Mouse (Mus musculus): ENCODE measurements at regions not wholly inside any gene's neighbourhood (a gene's known extent, or its start where the extent isn't known, plus 50 kb on each side); places are given as distances from the start of the nearest gene placed in this dataset.

DNA sequence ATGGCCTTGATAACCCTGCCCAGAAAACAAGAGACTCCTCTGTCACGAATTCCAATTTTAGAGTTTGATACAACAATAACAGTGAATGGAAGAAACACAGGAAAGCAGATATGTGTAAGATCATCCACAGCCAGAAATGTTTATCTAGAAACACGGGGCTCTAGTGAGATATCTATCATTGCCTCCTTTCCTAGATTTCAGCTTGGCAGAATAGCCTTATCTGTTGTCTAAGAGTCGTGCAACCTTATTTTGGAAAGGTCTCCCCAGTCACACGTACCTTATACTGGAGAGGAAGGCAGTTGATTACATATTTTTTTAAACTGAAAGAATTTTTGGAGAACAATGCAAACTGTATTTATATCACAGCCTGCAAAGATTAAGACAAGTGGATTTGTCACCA lies 61.6 kb downstream of the Gm10295 start:
- no peak for DNase-seq (ENCODE audit: low spot score in 2 of 2)

DNA sequence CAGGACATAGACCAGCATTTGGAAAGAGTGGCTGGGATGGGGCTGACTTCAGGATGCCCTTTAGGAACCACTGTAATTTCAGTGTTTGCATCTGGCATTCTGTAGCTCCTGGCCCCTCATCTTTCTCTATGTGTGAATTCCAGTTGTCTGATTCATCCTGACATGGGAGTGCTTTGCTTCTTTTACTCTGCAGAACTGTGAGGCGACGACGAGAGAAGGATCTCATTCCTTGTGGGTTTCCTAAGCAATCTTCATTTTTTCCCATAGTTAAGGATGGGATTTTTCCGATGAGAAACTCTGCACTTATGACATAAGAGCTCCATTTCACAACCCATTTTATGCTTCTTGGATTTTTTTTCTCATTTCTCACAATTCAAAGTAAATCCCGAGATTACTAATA lies 62.0 kb downstream of the Gm10295 start:
- DNase-seq (ENCODE audit: low spot score in 2 of 2): no peak

DNA sequence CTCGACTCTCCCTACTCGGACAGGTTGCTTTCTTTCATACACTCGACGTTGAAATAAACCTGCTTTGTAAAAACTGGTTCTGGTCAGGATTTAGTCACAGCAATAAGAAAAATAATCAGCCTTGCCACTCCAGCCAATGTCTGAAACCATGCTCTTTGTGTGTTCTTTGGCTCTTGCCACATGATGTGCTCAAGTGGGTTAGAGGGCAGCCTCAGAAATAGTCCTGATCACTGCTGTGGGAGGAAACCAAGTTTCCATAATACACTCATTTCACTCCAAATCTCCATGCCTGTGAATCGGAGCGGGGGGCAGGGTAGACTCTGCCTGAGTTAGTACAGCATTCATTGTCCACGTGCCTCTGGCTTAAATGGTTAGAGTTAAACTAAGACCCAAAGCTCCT lies 63.8 kb downstream of the Gm10295 start:
- DNase-seq (ENCODE audit: low spot score in 2 of 2): no peak

DNA sequence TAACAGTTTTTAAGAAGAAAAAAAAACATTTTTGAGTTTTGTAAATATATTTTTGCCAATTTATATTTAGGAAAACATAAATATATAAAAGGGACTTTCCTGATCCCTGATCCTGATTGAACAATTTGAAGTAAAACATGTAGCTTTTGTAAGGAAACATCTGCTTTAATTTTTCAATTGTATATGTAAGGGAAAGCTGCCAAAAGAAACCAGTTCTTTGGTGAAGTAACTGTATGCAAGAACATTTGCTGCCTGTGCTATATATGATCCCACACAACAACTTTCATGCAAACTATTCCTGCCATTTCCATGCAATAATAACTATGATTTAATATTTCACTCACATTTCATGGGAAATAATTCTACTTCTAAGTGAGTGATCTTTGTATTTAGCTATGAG lies 67.0 kb downstream of the Gm10295 start:
- DNase-seq (ENCODE audit: low spot score in 2 of 2): no peak

DNA sequence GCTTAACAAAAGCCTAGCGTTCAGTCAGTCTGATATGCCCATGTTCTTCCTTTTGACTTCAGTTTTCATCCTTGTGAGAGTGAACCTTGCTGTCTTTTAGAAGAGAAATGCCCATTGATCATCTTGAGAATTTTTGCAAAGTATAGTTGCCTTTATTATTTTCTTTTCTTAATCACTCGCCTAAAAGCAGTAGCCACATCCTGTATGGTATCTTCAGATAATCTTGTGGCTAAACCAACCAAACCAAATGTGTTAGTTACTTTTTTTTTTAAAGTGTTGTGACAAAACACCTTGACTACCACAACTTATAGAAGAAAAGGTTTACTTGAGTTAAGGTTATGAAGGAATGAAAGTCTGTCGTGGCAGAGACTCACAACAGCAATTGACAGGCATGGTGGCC lies 67.9 kb downstream of the Gm10295 start:
- DNase-seq (ENCODE audit: low spot score in 2 of 2): no peak

DNA sequence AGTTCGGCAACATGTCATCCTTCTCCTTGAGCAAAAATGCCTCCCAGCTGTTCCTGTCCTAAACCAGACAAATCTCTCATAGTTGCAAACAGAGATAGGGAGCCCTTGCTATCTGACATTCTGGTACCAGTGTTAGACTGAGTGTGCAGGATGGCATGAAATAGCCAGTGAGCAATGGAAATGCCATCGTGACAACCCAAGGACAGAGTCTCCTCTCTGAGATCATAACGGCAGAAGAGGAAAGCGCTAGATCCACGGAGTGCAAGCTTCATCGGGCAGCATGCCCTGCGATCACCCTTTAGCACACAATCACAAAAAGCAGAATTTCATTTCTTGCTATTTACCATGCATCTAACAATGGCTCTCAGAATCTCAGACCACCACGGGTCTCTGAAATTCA lies 85.2 kb downstream of the Gm10295 start:
- no peak for DNase-seq (ENCODE audit: low spot score in 2 of 2)

DNA sequence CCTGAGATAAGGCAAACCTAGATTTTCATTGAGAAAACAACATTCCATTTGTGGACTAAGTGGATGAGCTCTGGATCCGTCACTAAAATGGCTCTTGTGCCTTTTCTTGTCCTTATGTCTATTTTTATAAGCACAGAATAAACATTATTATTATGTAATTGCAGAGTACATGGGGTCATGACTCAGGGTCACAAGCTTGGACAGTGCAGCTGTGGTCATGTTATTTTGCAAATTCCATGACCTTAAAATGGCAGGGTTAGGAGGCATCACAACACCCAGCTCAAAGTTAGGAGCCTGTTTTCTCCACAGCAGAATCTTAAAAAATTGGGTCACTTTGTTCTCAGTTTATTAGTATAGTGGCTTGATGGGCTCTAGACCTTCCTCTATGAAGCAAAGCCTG lies 87.2 kb downstream of the Gm10295 start:
- no peak for DNase-seq (ENCODE audit: low spot score in 2 of 2)

DNA sequence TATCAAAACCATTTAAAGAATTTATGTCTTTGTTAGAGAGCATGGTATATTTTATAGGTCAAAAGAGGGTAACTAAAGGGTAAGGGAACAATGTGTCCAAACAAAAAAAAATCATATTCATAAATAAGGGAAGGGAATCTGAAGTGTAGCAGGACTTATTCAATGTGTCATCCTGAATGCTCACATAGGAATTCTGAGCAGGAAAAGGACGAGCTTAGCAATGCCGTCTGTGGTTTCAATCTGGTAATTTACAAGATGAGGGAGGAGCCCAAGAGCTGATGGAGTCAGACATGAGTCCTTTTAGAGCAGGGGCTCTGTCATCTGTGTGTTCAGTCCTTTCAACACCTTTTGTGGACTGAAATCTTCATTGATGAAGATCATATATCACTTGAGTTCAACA lies 101.6 kb downstream of the Gm10295 start:
- DNase-seq (ENCODE audit: low spot score in 2 of 2): no peak

DNA sequence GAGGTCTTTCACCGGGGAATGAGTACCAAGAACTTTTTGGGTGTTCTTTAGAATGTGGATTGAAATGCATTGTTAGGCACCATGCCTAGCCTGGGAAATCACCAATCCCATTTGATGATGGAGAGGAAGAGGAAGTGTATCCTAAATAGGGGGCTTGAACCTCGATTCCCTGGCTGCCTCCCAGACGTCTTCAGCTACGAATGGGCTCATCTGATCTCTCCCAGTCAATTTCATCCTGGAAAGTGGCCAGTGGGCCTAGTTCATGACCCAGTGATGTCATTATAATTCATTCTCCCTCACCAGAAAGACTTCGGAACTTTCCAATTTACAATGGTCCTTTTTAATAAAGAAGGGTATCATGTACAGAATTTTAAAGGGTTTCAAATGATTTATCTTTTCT lies 102.1 kb downstream of the Gm10295 start:
- DNase-seq (ENCODE audit: low spot score in 2 of 2): no peak

DNA sequence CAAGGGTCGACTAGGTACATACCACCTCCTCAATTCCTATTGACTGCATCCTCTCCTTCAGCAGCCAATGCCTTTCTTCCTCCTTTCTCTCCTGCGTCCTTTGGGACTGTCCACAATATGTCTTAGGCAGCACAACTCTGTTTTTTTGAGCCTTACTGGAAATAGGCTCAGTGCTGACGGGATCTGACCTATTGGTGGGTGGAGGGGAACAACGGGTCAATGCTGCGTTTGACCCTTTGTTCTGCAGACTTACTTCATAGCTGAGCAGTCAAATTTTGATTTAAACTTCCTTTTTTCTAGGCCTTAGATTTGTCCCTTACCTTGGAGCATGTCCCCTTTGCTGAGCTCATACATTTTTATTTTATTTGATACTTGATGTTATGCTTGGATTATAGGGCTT lies 103.4 kb downstream of the Gm10295 start:
- DNase-seq (ENCODE audit: low spot score in 2 of 2): no peak

DNA sequence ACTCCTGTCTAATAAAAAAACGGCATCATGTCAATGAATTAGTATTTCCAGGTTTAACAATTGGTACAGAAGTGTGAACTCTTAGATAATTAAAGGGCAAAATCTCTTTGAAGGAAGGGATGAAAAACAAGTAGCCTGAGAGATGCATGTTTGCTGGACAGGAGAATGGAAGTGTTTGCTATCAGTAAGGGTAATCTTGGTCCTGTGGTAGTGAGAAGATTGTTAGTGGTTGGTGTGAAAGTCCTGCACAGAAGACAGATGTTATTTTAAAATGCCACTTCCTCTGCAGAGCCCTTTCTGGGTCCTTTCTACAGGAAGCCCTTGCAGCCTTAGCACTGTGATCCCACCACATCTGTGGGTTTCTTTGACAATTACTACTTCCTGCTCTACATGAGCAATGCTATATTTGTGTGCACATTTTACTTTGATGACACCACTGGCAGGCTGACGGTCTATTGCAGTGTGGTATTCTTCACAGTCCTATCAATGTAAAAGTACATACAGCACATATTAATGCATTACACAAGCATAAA lies 108.8 kb downstream of the Gm10295 start:
- no peak for DNase-seq (ENCODE audit: low spot score in 2 of 2)

DNA sequence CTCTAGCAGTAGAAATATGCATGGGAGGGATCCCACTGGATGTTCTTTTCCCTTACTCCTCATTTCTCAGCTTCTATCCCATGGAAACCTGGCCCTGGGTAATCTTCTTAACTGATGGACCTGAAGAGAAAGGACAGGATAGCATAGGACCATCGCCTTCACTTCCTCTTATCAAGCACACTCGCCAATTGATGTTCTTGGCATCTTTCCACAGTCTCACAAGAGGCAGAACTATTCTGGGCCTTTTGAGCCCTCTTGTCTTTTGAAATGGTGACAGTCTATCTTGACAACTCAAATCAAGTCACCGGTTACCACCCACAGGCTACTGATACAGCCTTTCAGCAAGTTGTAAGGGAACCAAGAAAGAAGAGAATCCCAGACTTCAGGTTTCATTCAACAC lies 112.1 kb downstream of the Gm10295 start:
- no peak for DNase-seq (ENCODE audit: low spot score in 2 of 2)

DNA sequence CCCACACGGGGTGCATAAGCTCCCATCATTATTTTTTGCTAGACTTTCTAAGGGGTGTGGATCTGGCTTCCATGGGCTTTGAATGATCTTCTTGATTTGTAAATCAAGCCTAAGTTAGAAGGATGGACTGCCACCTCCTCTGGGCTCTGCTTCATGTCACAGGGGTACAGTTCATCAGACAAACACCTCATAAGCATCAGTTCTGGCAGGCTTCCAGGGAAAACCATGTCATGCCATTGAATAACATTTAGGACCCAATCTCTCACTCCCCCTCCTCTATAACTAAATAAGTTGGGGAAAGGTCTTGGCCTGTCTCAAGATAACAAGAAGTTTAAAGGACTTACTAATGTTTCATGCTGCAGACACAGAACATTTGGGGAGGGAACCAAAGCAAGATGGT lies 115.0 kb downstream of the Gm10295 start:
- DNase-seq (ENCODE audit: low spot score in 2 of 2): no peak

DNA sequence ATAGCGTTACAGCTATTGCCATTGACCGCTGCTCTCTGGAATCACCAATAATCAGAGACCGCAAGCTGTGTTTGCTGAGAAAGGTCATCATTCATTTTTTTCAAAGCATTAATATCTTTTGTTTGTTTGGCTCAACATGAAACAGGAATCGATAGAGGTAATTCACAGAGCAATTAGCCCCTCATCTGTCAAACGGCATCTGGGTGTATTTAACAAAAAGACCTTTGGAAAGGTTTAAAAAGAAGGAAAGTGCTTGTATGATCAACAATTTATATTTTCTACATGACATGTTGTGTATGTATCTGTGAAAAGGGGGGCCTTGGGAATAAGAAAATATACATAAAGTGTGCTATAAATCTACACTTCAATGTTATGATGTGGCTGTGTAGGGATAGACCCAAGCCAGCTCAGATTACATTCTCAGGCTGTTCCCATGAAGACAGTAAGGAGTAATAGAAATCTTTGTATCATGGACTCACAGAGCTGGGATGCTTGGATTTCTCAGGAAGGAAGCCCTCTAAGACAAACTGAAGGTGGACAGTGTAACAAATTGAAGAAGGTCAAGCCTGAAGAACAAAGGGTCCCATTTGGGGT lies 117.0 kb downstream of the Gm10295 start:
- no peak for DNase-seq (ENCODE audit: low spot score in 2 of 2)

DNA sequence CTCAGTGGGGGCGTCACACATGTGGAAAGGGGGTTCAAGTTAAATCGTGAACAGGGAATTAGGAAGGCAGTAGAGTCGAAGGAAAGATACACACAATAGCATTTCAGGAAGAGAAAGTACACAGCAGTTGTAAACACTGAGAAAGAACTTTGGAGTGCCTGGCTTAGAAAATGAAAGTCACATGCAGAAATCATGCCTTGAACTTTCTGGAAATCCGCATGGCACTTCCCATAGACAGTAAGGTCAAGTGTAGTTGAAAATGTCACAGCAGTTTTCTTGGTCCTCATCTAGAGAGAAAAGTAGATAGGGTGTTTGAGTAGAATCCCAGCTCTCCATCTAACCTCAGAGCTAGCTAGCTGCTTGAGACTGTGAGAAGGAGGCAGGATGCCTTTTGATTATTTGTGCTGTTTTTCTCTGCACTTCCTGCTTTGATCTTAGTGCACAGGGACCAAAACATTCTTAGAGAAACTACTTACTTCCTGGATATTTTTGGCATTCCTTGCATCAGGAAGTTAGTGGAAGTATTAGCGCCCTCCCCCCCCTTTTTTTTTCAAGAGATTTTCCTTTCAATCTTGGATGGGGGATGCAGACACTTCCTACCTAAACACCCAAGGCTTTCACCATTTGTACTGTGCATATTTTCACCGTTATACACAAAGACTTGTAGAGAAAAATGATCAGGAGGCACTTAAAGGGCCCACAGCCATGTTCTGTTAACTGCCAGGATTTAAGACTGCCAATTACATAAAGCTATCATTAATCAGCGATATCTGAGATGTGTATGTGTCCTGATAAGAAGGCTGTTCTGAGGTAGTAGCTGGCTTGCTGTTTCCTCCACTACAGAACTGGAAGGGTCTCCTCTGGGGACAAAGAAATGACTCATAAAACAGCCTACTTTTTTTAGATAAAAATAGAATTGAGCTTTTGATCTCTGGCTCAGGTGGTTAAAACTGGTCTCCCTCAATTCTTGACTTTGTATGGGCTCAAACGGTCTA lies 118.2 kb downstream of the Gm10295 start:
- DNase-seq (ENCODE audit: low spot score in 2 of 2): no peak

DNA sequence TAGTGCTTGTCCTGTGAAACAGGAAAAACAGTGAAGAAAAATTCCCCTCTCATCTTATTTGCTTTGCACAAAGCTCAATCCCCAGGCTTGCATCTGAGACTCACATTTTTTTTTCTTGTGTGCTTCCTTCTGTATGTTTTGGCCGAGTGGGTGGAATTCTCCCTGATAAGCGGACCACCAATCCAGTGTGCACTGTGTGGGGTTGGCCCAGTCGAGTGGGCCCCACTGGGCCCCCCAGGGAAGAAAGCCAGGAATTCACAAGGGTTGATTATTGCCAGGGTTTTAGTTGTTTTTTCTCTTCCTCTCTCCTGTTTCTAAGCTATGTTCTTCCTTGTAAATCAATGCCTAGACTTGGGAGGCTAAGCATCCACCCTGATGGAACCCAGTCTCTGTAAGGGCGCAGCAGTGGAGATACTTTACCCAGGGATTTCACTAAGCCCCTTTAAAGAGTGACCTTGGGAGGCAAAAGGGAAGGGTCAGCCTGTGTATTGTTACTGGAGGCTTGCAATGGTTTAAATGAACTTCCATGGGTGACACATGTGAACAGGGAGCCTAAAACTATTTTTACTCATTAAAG lies 120.3 kb downstream of the Gm10295 start:
- DNase-seq (ENCODE audit: low spot score in 2 of 2): no peak

DNA sequence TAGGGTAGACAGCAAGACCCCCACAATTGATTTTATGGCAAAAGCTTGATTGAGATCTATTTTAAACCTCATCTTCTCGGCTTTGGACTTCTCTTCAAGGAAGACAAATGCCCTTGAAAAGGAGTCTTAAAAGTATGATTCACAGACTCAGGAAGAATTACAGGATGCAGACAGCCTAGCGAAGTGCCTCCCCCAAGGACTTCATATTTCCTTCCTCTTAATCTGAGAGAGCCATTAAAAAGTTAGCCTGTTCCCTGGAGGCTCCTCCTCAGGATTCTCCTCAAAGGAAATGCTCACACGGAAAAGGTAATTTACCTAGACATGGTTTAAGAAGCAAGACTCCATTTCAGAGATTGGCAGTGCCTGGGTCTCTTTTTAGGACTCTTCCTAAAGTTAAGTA lies 122.1 kb downstream of the Gm10295 start:
- no peak for DNase-seq (ENCODE audit: low spot score in 2 of 2)

DNA sequence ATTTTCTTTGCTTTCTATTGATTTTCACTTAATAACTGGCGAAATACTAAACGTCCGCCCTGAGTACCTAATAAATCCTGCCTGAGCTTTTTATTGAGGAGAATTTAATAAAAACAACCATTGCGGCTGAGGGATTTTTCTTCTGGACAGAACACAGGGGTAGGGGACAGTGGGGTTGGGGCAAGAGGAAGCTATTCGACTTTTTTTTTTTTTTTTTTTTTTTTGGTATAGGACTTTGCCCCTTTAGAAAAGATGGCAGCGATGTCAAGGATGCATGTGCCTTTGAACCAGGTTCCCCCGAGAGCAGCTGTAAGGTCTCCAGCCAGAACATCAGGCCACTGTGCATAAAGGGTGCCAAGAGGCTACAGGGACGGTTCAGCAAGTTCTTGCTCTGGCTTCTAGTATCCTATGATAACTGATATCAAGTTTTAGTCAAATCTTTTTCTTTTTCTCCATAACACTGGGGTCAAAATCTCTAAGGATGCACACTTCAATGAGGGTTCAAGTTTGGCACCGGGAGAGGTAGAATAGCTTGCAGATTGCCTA lies 126.9 kb downstream of the Gm10295 start:
- DNase-seq (ENCODE audit: low spot score in 2 of 2): no peak

DNA sequence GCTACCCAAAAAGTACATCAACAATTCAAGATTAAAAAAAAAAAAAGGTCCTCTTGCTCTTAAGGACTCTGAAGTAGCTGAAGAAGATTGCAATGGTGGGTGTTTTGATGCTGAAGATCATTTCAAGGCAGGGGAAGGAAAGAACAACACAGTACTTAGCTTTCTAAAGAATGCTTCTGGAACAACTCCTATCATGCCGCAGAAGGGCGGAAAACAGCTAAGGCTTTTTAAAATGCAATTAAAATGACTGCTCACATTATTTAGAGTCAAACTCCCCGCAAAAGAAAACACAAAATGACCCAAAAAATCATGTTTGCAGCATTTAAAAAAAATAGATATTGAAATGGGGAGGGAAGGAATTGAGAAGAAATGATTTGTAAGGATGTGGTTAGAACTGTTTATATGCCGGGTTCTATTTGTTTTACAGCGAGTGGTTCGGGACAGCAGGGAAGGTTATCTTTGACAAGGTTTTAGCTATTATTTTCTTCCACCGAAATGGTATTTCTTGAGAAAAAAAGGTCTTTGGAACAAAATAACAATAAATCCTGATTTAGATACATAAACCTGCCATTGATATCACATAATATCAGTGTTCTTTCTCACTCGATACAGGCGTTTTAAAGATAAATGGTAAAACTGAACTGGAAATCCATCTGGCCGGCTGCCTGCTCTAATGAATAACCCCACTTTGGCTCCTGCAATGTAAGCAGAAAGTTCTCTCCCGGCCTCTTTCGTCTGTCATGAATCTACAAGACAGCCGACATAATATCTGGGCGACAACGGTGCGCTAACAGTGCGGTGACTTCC lies 127.6 kb downstream of the Gm10295 start:
- no peak for DNase-seq (ENCODE audit: low spot score in 2 of 2)

DNA sequence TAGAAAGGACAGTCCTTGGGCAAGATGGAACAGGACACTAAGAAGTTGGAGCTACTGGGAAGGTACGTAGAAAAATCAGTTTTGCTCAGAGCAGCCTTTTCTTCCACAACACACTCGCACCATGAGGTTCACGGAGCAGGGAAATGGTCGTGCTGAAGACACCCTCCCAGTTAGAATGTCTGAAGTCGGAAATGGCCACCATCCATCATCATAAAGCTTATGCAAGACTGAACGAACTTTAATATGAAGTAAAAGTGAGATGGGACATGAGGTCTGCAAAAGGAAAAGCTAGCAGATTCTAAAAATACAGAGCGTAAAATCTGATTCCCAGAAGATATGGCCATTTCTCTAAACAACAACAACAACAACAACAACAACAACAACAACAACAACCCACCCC lies 133.9 kb downstream of the Gm10295 start:
- no peak for DNase-seq (ENCODE audit: low spot score in 2 of 2)

DNA sequence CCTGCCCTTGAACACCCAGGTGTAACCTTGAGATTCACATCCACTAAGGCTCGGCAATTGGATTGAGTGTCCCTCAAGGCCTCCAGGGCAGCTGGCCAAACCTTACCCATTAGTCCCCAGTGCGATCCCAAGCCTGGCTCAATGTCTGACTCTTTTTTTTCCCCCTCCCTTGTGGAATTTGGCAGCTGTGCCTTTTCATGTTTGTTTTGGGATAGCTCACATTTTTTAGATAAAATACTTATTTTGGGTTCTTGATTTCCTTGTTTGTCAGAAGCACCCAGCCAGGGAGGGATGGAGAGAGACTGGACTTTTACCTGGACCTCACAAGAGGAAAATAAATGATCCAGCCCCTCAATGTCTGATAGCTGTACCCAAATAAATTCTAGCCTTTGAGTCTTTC lies 134.5 kb downstream of the Gm10295 start:
- no peak for DNase-seq (ENCODE audit: low spot score in 2 of 2)
